Mouse (Mus musculus): ENCODE data around the gene Neu3. TPM values are rescaled to one million over a fixed set of nuclear protein-coding genes. Genes with fewer than 3 reads are reported as not detected.

The Neu3 gene
- total RNA-seq, 1 experiment = 2.2 TPM

GRCm38 (mm10) chr7:99803535-99803934, 24.7 kb downstream of the Neu3 start:
- Histone ChIP-seq H3K4me3 (ENCODE audit: insufficient read depth in 1 of 2, low read depth in 1 of 2, low read length in 2 of 2, poor library complexity in 1 of 2, severe bottlenecking in 1 of 2) (no peak overlapping the region), H3K9me3 (ENCODE audit: control insufficient read depth, insufficient read depth, low read depth, low read length) (no peaks in the 10 kb centered on the region), H3K4me1 (ENCODE audit: control insufficient read depth in 2 of 2, insufficient read depth in 2 of 2, low read length in 2 of 2, poor library complexity in 1 of 2) (no peaks in the 10 kb centered on the region), H3K36me3 (ENCODE audit: control insufficient read depth, insufficient read depth, low read length, poor library complexity, severe bottlenecking) (no peaks in the 10 kb centered on the region), H3K9ac (ENCODE audit: insufficient read depth, low read depth, low read length, poor library complexity, severe bottlenecking) (no peak overlapping the region), H3K27ac (ENCODE audit: insufficient read depth, low read depth, low read length, poor library complexity, severe bottlenecking) (no peak overlapping the region)
- TF ChIP-seq CHD2 (IDR thresholded peaks at IDR 0.05; ENCODE audit: low read depth, low read length) (no peak), MAFK (IDR thresholded peaks at IDR 0.05; ENCODE audit: insufficient read depth, low read depth, low read length) (no peak), HCFC1 (IDR thresholded peaks at IDR 0.05; ENCODE audit: borderline replicate concordance, insufficient read depth, low read length) (no peak), ZC3H11A (IDR thresholded peaks at IDR 0.05; ENCODE audit: borderline replicate concordance, low read depth, low read length) (no peak), ZNF384 (IDR thresholded peaks at IDR 0.05; ENCODE audit: low read depth, low read length) (no peak)
- in situ Hi-C loops (cut with MboI; ENCODE audit: low sequenced_read_pairs in 2 of 2, unreplicated experiment in 2 of 2) = loop anchor here in 1 of 2 experiments (10.0 kb wide), 1 partner anchor 299 kb away; no protein-coding TSS in a partner anchor
- DNase-seq (ENCODE audit: low read depth, low spot score) = no peak

- DNase-seq (ENCODE audit: low read depth, low spot score) = no peak
- in situ Hi-C loops (cut with MboI; ENCODE audit: low sequenced_read_pairs in 2 of 2, unreplicated experiment in 2 of 2) = loop anchor here (10.0 kb wide), 2 partner anchors 164 to 184 kb away; no protein-coding TSS in a partner anchor
- Histone ChIP-seq H3K36me3 (ENCODE audit: control insufficient read depth, insufficient read depth, low read length, poor library complexity, severe bottlenecking) (no peaks in the 10 kb centered on the region), H3K9ac (ENCODE audit: insufficient read depth, low read depth, low read length, poor library complexity, severe bottlenecking) (no peak overlapping the region), H3K9me3 (ENCODE audit: control insufficient read depth, insufficient read depth, low read depth, low read length) (no peaks in the 10 kb centered on the region), H3K4me1 (ENCODE audit: control insufficient read depth in 2 of 2, insufficient read depth in 2 of 2, low read length in 2 of 2, poor library complexity in 1 of 2) (no peaks in the 10 kb centered on the region), H3K4me3 (ENCODE audit: insufficient read depth in 1 of 2, low read depth in 1 of 2, low read length in 2 of 2, poor library complexity in 1 of 2, severe bottlenecking in 1 of 2) (no peak overlapping the region), H3K27ac (ENCODE audit: insufficient read depth, low read depth, low read length, poor library complexity, severe bottlenecking) (no peak overlapping the region)
- TF ChIP-seq ZNF384 (IDR thresholded peaks at IDR 0.05; ENCODE audit: low read depth, low read length) (no peak), MAFK (IDR thresholded peaks at IDR 0.05; ENCODE audit: insufficient read depth, low read depth, low read length) (no peak), ZC3H11A (IDR thresholded peaks at IDR 0.05; ENCODE audit: borderline replicate concordance, low read depth, low read length) (no peak), CHD2 (IDR thresholded peaks at IDR 0.05; ENCODE audit: low read depth, low read length) (no peak), HCFC1 (IDR thresholded peaks at IDR 0.05; ENCODE audit: borderline replicate concordance, insufficient read depth, low read length) (no peak)
These were observed 29.1 kb downstream of the Neu3 start for GRCm38 (mm10) chr7:99799118-99799517.

GRCm38 (mm10) chr7:99797911-99798647, 30.1 kb downstream of the Neu3 start:
- peak; percentile 68 for DNase-seq (ENCODE audit: low read depth, low spot score)
- TF ChIP-seq ZNF384 (IDR thresholded peaks at IDR 0.05; ENCODE audit: low read depth, low read length) (no peak), ZC3H11A (IDR thresholded peaks at IDR 0.05; ENCODE audit: borderline replicate concordance, low read depth, low read length) (peak; percentile 90)
- in situ Hi-C loops (cut with MboI; ENCODE audit: low sequenced_read_pairs in 2 of 2, unreplicated experiment in 2 of 2) = loop anchor here (10.0 kb wide), 2 partner anchors 163 to 183 kb away; no protein-coding TSS in a partner anchor
- Histone ChIP-seq H3K9ac (ENCODE audit: insufficient read depth, low read depth, low read length, poor library complexity, severe bottlenecking) (no peak overlapping the region), H3K36me3 (ENCODE audit: control insufficient read depth, insufficient read depth, low read length, poor library complexity, severe bottlenecking) (no peaks in the 10 kb centered on the region), H3K4me3 (ENCODE audit: insufficient read depth in 1 of 2, low read depth in 1 of 2, low read length in 2 of 2, poor library complexity in 1 of 2, severe bottlenecking in 1 of 2) (no peak overlapping the region), H3K4me1 (ENCODE audit: control insufficient read depth in 2 of 2, insufficient read depth in 2 of 2, low read length in 2 of 2, poor library complexity in 1 of 2) (no peaks in the 10 kb centered on the region), H3K27ac (ENCODE audit: insufficient read depth, low read depth, low read length, poor library complexity, severe bottlenecking) (no peak overlapping the region), H3K9me3 (ENCODE audit: control insufficient read depth, insufficient read depth, low read depth, low read length) (no peaks in the 10 kb centered on the region)

- H3K4me1 ChIP-seq (ENCODE audit: control insufficient read depth in 2 of 2, insufficient read depth in 2 of 2, low read length in 2 of 2, poor library complexity in 1 of 2) = no peaks in the 10 kb centered on the region
- in situ Hi-C loops (cut with MboI; ENCODE audit: low sequenced_read_pairs in 2 of 2, unreplicated experiment in 2 of 2) = loop anchor here (10.0 kb wide), 2 partner anchors 162 to 182 kb away; no protein-coding TSS in a partner anchor
- no peak for DNase-seq (ENCODE audit: low read depth, low spot score)
- H3K36me3 ChIP-seq (ENCODE audit: control insufficient read depth, insufficient read depth, low read length, poor library complexity, severe bottlenecking) = no peaks in the 10 kb centered on the region
- H3K9ac ChIP-seq (ENCODE audit: insufficient read depth, low read depth, low read length, poor library complexity, severe bottlenecking) = no peak overlapping the region
- H3K4me3 ChIP-seq (ENCODE audit: insufficient read depth in 1 of 2, low read depth in 1 of 2, low read length in 2 of 2, poor library complexity in 1 of 2, severe bottlenecking in 1 of 2) = no peak overlapping the region
- no peaks in the 10 kb centered on the region for H3K9me3 ChIP-seq (ENCODE audit: control insufficient read depth, insufficient read depth, low read depth, low read length)
- no peak overlapping the region for H3K27ac ChIP-seq (ENCODE audit: insufficient read depth, low read depth, low read length, poor library complexity, severe bottlenecking)
- no peak for TF ChIP-seq MAFK (IDR thresholded peaks at IDR 0.05; ENCODE audit: insufficient read depth, low read depth, low read length)
- TF ChIP-seq CHD2 (IDR thresholded peaks at IDR 0.05; ENCODE audit: low read depth, low read length) = no peak
- no peak for TF ChIP-seq ZNF384 (IDR thresholded peaks at IDR 0.05; ENCODE audit: low read depth, low read length)
- no peak for TF ChIP-seq HCFC1 (IDR thresholded peaks at IDR 0.05; ENCODE audit: borderline replicate concordance, insufficient read depth, low read length)
- no peak for TF ChIP-seq ZC3H11A (IDR thresholded peaks at IDR 0.05; ENCODE audit: borderline replicate concordance, low read depth, low read length)
These were observed 31.0 kb downstream of the Neu3 start for GRCm38 (mm10) chr7:99797261-99797660.
